Mouse (Mus musculus) limb, embryonic 11.5 days (tissue): ENCODE data around the gene Amfr. TPM values are rescaled to one million over a fixed set of nuclear protein-coding genes. Genes with fewer than 3 reads are reported as not detected.

Experiments
- ATAC-seq: fragments of 200-750 bp; cut with Nextera tagmentation; 2 replicates; pipeline ENCODE4 v1.8.0; 2017; ENCODE audit warnings: low read depth; ENCODE audit not compliant: insufficient number of reproducible peaks, low FRiP score, low TSS enrichment
- DNase-seq: peaks from one replicate; pipeline ENCODE4 v3.0.0-alpha.2; 2015; ENCODE audit warnings: low spot score
- H3K27ac ChIP-seq: fragments of 300-500 bp; sonication (generic); replicated peaks from 2 replicates; pipeline ENCODE4 v1.5.1; 2014; ENCODE audit warnings: low read depth, mild to moderate bottlenecking, low read length
- H3K27me3 ChIP-seq: fragments of 300-500 bp; sonication (generic); 2 replicates; pipeline ENCODE4 v1.6.1; 2014; ENCODE audit warnings: mild to moderate bottlenecking, low read length, mixed read lengths; ENCODE audit not compliant: control insufficient read depth, insufficient read depth
- H3K36me3 ChIP-seq: fragments of 300-500 bp; sonication (generic); 2 replicates; pipeline ENCODE4 v1.6.1; 2014; ENCODE audit warnings: mild to moderate bottlenecking, low read length, moderate library complexity, mixed read lengths; ENCODE audit not compliant: control insufficient read depth, insufficient read depth
- H3K4me1 ChIP-seq: fragments of 300-500 bp; sonication (generic); 2 replicates; pipeline ENCODE4 v1.6.1; 2014; ENCODE audit warnings: low read length, mixed read lengths; ENCODE audit not compliant: control insufficient read depth, insufficient read depth
- H3K4me2 ChIP-seq: fragments of 300-500 bp; sonication (generic); 2 replicates; pipeline ENCODE4 v1.6.1; 2014; ENCODE audit warnings: low read depth, mild to moderate bottlenecking, moderate library complexity; ENCODE audit not compliant: severe bottlenecking
- H3K4me3 ChIP-seq: fragments of 300-500 bp; sonication (generic); 2 replicates; pipeline ENCODE4 v1.5.1; 2014; ENCODE audit warnings: low read depth, low read length
- H3K9ac ChIP-seq: fragments of 300-500 bp; sonication (generic); 2 replicates; pipeline ENCODE4 v1.6.1; 2014; ENCODE audit warnings: mild to moderate bottlenecking, low read length
- H3K9me3 ChIP-seq: fragments of 300-500 bp; sonication (generic); 2 replicates; pipeline ENCODE4 v1.6.1; 2016; ENCODE audit warnings: low read length; ENCODE audit not compliant: control insufficient read depth
- WGBS: fragments of 180-500 bp; shearing (Covaris S2); extraction: QIAGEN DNeasy Blood & Tissue Kit; methylation state at CpG from one replicate; pipeline ENCODE4 v1.1.7; 2014; 5-methylcytosine and 5-hydroxymethylcytosine counted together
- polyA plus RNA-seq: library from polyadenylated mRNA; unstranded; fragments of >200 nt; fragmentation: Nextera tagmentation; extraction: Ambion mirVana; gene quantifications from 2 replicates; pipeline ENCODE4 v1.2.1, GENCODE M21; 2014

Amfr gene
- polyA plus RNA-seq, 1 experiment from 2014 or later: 37.3 TPM

DNA sequence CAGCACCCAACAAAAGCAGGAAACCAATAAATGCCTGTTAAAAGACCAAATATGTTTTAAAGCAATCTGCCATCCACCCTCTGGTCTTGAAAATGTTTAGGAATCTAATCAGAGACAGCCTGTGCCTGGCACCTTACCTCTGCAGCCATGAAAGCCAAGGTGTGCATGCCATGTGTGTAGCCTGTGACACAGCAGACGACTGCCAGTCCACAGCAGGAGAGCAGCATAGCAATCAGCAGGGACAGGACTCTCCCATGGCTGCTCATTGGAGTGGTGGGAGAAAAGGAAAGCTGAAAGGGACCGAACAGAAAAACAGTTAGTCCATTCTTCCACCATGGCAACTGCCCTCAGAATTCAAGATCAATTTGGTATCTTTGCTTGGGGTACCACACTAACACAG, 13.7 kb downstream of the Amfr start:
- H3K9me3 ChIP-seq: no peaks in the 10 kb centered on the region
- no peaks in the 10 kb centered on the region for H3K4me1 ChIP-seq
- H3K27ac ChIP-seq: no peak overlapping the region
- H3K9ac ChIP-seq: no peak overlapping the region
- DNase-seq: no peak
- no peaks in the 10 kb centered on the region for H3K27me3 ChIP-seq
- H3K36me3 ChIP-seq: peaks cover 16% of the 10 kb centered on the region; the same call in 1 of the 2 replicates
- no peak overlapping the region for H3K4me3 ChIP-seq
- no peak for ATAC-seq
- no peak overlapping the region for H3K4me2 ChIP-seq
- WGBS: 82% methylated on average over 2 of the region's 2 CpGs

DNA sequence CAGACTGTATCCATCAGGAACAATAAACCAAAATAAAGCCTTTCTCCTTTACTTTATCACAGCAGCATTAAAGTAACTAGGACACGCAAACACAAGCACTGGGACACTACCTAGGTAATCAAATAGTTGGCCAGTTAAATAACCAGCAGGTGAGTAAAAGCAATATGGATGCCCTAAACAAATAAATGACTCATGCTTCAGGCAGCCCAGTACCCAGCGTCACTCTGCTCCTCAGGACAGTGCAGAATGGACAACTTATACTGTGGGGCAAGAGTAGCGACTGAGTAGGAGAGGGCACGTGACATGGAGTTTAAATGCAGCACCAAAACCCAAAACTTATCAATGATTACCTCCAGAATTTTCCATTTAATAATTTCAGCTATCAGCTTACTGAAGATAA, 22.9 kb downstream of the Amfr start:
- Histone ChIP-seq H3K27me3 (no peaks in the 10 kb centered on the region), H3K4me3 (no peak overlapping the region), H3K4me2 (no peak overlapping the region), H3K9ac (no peak overlapping the region), H3K4me1 (no peaks in the 10 kb centered on the region), H3K36me3 (peaks cover 5% of the 10 kb centered on the region; the same call in 1 of the 2 replicates), H3K9me3 (no peaks in the 10 kb centered on the region), H3K27ac (no peak overlapping the region)
- no peak for DNase-seq
- ATAC-seq: no peak
- WGBS: 92% methylated on average over 4 of the region's 4 CpGs

DNA sequence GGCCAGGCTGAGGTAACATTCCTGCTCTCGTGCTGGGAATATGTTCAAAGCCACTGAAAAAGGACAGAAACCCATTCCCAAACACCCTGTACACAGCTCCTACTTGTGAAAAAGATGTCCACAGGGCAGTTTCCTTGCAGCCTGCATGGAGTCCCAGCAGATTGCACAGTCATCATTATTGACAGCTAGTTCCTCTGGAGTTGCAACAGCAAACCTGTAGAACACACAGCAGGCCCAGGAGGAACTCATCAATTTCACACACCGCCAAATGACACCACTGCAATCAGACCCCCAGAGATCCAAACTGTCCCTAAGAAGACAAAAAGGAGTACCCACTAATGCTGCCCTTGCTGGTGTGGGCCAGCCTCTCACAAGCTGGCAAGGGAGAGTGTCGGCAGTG, 27.9 kb downstream of the Amfr start:
- no peaks in the 10 kb centered on the region for H3K27me3 ChIP-seq
- H3K36me3 ChIP-seq: peaks cover 11% of the 10 kb centered on the region; the same call in 1 of the 2 replicates
- no peak for DNase-seq
- H3K4me2 ChIP-seq: no peak overlapping the region
- H3K27ac ChIP-seq: no peak overlapping the region
- H3K9me3 ChIP-seq: no peaks in the 10 kb centered on the region
- no peak for ATAC-seq
- no peak overlapping the region for H3K9ac ChIP-seq
- H3K4me3 ChIP-seq: no peak overlapping the region
- WGBS: 93% methylated on average over 3 of the region's 3 CpGs
- no peaks in the 10 kb centered on the region for H3K4me1 ChIP-seq

DNA sequence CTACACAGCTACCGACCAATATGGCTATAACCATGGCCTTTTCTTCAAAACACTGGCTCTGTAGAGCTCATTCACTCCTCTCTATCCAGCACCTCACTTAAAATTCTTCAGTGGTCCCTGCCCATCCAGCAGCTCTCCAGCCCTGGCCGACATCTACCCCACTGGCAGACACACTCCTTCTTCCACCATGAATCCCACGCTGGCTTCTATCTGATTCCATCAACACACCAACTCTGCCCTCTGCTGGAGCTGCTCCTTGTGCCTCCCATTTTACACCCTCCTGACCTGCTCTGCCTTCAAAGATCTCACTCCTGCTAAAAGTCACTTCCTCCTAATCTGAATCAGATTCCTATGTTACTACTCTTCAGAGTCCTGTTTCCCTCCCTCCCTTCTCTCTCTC, 28.8 kb downstream of the Amfr start:
- Histone ChIP-seq H3K9ac (no peak overlapping the region), H3K27me3 (no peaks in the 10 kb centered on the region), H3K4me2 (no peak overlapping the region), H3K9me3 (no peaks in the 10 kb centered on the region), H3K27ac (no peak overlapping the region), H3K4me1 (no peaks in the 10 kb centered on the region), H3K4me3 (no peak overlapping the region), H3K36me3 (peaks cover 11% of the 10 kb centered on the region; the same call in 1 of the 2 replicates)
- ATAC-seq: no peak
- DNase-seq: no peak
- WGBS: 84% methylated on average over 3 of the region's 3 CpGs

DNA sequence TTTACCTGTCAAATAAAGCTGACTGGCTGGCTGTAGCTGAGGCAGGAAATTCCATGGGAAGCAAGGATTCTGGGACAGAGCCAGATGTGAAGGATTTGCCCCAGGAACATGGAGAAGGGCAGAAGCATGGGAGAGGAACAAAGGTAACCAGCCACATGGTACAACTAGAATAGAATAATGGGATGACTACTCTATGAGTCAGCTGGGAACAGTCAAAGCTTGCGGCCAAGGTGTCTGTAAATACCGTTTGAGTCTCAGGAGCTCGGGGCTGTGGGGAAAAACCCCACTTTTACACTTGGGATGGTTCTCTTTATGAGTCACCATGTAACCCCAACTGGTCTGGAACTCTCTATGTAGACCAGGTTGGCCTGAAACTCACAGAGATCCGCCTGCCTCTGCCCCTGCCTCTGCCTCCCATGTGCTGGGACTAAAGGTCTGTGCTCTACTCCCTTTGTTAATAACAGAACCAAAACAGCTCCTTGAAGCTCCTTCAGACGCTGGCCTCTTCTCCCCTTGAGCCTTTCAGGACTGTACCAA, 30.9 kb downstream of the Amfr start:
- H3K4me3 ChIP-seq: no peak overlapping the region
- no peaks in the 10 kb centered on the region for H3K4me1 ChIP-seq
- ATAC-seq (no peak), DNase-seq (no peak)
- H3K9ac ChIP-seq: no peak overlapping the region
- H3K36me3 ChIP-seq: peaks cover 13% of the 10 kb centered on the region; the same call in 1 of the 2 replicates
- H3K27me3 ChIP-seq: no peaks in the 10 kb centered on the region
- no peaks in the 10 kb centered on the region for H3K9me3 ChIP-seq
- H3K27ac ChIP-seq: no peak overlapping the region
- WGBS: 89% methylated on average over 5 of the region's 5 CpGs
- H3K4me2 ChIP-seq: no peak overlapping the region

DNA sequence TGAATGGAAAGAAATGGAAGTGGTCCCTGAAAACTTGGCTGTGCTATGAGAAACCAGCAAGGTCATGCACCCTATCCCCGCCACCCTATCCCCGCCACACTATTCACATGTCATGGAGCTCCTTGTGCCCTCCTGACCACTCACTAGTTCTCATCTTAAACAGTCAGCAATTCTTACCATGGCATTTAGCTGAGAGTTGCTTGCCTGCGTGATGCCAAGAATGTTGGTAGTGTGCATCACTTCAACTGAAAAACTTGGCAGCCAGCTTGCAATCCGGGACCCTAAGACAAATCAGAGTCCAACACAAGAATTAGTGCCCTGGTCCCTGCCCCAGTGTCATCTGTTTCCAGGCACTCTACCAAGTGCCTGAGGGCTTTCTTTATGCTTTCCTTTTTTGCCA, 32.5 kb downstream of the Amfr start:
- H3K4me2 ChIP-seq: no peak overlapping the region
- H3K27ac ChIP-seq: no peak overlapping the region
- no peaks in the 10 kb centered on the region for H3K27me3 ChIP-seq
- H3K4me3 ChIP-seq: no peak overlapping the region
- H3K4me1 ChIP-seq: no peaks in the 10 kb centered on the region
- peaks cover 16% of the 10 kb centered on the region; the same call in 1 of the 2 replicates for H3K36me3 ChIP-seq
- 96% methylated on average over 4 of the region's 4 CpGs for WGBS
- no peak overlapping the region for H3K9ac ChIP-seq
- no peaks in the 10 kb centered on the region for H3K9me3 ChIP-seq
- no peak for DNase-seq
- ATAC-seq: no peak

DNA sequence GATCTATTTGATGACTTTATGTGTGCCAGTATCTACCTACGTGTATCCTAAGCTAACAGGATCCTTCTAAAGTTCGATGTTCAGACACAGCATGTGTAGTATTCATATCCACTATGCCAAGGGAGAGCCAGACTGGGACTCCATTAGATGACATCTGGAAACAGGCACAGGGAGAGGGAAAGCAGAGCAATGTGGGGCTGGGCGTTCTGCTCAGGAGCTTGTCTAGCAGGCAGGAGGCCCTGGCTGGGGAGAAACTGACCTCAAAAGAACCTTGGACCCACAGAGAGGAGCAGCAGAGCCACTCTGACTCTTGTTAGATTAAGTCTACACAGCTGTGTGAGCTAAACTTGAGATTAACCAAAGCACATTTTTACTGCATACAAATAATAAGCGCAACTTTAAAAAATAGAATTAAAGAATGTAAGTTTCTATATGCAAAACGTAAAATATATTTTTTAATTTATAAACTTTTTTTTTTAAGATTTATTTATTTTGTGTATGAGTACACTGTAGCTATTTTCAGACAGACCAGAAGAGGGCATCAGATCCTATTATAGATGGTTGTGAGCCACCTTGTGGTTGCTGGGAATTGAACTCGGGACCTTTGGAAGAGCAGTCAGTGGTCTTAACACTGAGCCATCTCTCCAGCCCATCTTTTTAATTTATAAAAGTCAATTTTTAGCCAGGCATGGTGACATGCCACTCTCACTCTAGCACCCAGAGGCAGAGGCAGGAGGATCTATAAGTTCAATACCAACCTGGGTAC, 36.0 kb downstream of the Amfr start:
- DNase-seq: no peak
- Histone ChIP-seq H3K4me3 (no peak overlapping the region), H3K4me2 (no peak overlapping the region), H3K9me3 (no peaks in the 10 kb centered on the region), H3K36me3 (peaks cover 28% of the 10 kb centered on the region), H3K27ac (no peak overlapping the region), H3K27me3 (no peaks in the 10 kb centered on the region), H3K4me1 (no peaks in the 10 kb centered on the region), H3K9ac (no peak overlapping the region)
- no peak for ATAC-seq
- WGBS: 88% methylated on average over 6 of the region's 6 CpGs

DNA sequence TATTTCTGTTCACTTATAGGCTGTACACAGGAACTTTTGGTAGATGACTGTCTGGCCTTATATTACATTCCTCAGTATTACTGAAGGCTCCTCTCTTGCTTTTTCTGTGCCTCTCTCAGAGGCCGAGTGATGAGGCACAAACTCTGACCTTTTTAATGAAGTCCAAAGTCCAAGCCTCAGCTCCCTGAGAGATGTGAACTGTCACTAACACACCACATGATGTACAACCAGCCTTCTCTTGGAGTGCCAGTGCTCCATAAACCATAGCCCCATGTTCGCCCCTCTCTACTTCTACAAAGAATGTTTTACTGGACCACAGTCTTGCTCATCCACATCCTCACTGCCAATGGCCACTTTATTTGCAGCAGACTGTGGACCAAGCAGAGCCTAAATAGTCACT, 37.3 kb downstream of the Amfr start:
- Histone ChIP-seq H3K27me3 (no peaks in the 10 kb centered on the region), H3K36me3 (peaks cover 28% of the 10 kb centered on the region)
- 91% methylated on average over 2 of the region's 2 CpGs for WGBS

More for the DNA sequence above, 37.3 kb downstream of the Amfr start:
- ATAC-seq (no peak), DNase-seq (no peak)
- Histone ChIP-seq H3K4me3 (no peak overlapping the region), H3K27ac (no peak overlapping the region), H3K4me1 (no peaks in the 10 kb centered on the region), H3K9me3 (no peaks in the 10 kb centered on the region), H3K4me2 (no peak overlapping the region), H3K9ac (no peak overlapping the region)
